Mouse (Mus musculus): ENCODE results near the gene Gm20403. TPM values are rescaled to one million over a fixed set of nuclear protein-coding genes. Genes with fewer than 3 reads are reported as not detected.

The Gm20403 gene
- polyA plus RNA-seq, 1 experiment from 2014 or later = not detected

Other genes starting within 250 kb of the Gm20403 start
- gene Snx6, start 190.8 kb downstream of the Gm20403 start, polyA plus RNA-seq (2015; fragmentation: Nextera tagmentation; extraction: Ambion mirVana) = 167 and 187 TPM in 2 replicates
- 133 and 138 TPM in 2 replicates for gene Cfl2, start 123.7 kb downstream of the Gm20403 start, polyA plus RNA-seq (2015; fragmentation: Nextera tagmentation; extraction: Ambion mirVana)
- 15.2 and 15.3 TPM in 2 replicates for gene Baz1a, start 27.8 kb upstream of the Gm20403 start, polyA plus RNA-seq (2015; fragmentation: Nextera tagmentation; extraction: Ambion mirVana)
- 10.1 TPM in 2 replicates for gene 2700097O09Rik, start 93.6 kb upstream of the Gm20403 start, polyA plus RNA-seq (2015; fragmentation: Nextera tagmentation; extraction: Ambion mirVana)
- 106 and 107 TPM in 2 replicates for gene Srp54a, start 93.7 kb upstream of the Gm20403 start, polyA plus RNA-seq (2015; fragmentation: Nextera tagmentation; extraction: Ambion mirVana)
- 27.8 and 29.2 TPM in 2 replicates for gene Fam177a, start 137.9 kb upstream of the Gm20403 start, polyA plus RNA-seq (2015; fragmentation: Nextera tagmentation; extraction: Ambion mirVana)
- 34.7 and 39.1 TPM in 2 replicates for gene Srp54b, start 168.6 kb upstream of the Gm20403 start, polyA plus RNA-seq (2015; fragmentation: Nextera tagmentation; extraction: Ambion mirVana)
- not detected in 2 replicates for gene 1700047I17Rik2, start 213.1 kb upstream of the Gm20403 start, polyA plus RNA-seq (2015; fragmentation: Nextera tagmentation; extraction: Ambion mirVana)
- gene Srp54c, start 243.6 kb upstream of the Gm20403 start, polyA plus RNA-seq (2015; fragmentation: Nextera tagmentation; extraction: Ambion mirVana) = 60.0 and 64.6 TPM in 2 replicates

Data from intestine, postnatal 0 days (tissue).